Mouse (Mus musculus): ENCODE measurements around the gene Tlr9. TPM values are rescaled to one million over a fixed set of nuclear protein-coding genes. Genes with fewer than 3 reads are reported as not detected.
A peak's percentile ranks its signal among the peaks of the same experiment; 100 is the strongest.

The Tlr9 gene
- total RNA-seq, 2 experiments from 2014 or later, result 1.1 to 1.2 TPM

GRCm38 (mm10) chr9:106261491-106261890 lies 39.1 kb downstream of the Tlr9 start:
- no peak for DNase-seq (ENCODE audit: low spot score in 2 of 2)
- intact Hi-C loops (cut with DNase I), result no loop called here

GRCm38 (mm10) chr9:106262075-106262474 lies 39.7 kb downstream of the Tlr9 start:
- DNase-seq (ENCODE audit: low spot score in 2 of 2), result no peak
- intact Hi-C loops (cut with DNase I), result no loop called here

GRCm38 (mm10) chr9:106263381-106263924 lies 41.1 kb downstream of the Tlr9 start:
- DNase-seq (ENCODE audit: low spot score in 2 of 2), result no peak
- intact Hi-C loops (cut with DNase I), result no loop called here

GRCm38 (mm10) chr9:106265358-106266075 lies 43.1 kb downstream of the Tlr9 start:
- intact Hi-C loops (cut with DNase I), result no loop called here
- DNase-seq (ENCODE audit: low spot score in 2 of 2), result no peak

GRCm38 (mm10) chr9:106266936-106267657 lies 44.7 kb downstream of the Tlr9 start:
- DNase-seq (ENCODE audit: low spot score in 2 of 2), result no peak
- intact Hi-C loops (cut with DNase I), result no loop called here

- DNase-seq (ENCODE audit: low spot score in 2 of 2), result no peak
- intact Hi-C loops (cut with DNase I), result no loop called here
These were observed 46.0 kb downstream of the Tlr9 start for GRCm38 (mm10) chr9:106268421-106268820.

- intact Hi-C loops (cut with DNase I), result no loop called here
- no peak for DNase-seq (ENCODE audit: low spot score in 2 of 2)
These were observed 46.8 kb downstream of the Tlr9 start for GRCm38 (mm10) chr9:106269076-106269788.

- DNase-seq (ENCODE audit: low spot score in 2 of 2), result peak in 1 of 2 experiments; percentile 53
- intact Hi-C loops (cut with DNase I), result no loop called here
These were observed 47.5 kb downstream of the Tlr9 start for GRCm38 (mm10) chr9:106269879-106270278.

- intact Hi-C loops (cut with DNase I), result no loop called here
- DNase-seq (ENCODE audit: low spot score in 2 of 2), result no peak
These were observed 48.3 kb downstream of the Tlr9 start for GRCm38 (mm10) chr9:106270656-106271055.

GRCm38 (mm10) chr9:106272288-106272687 lies 49.9 kb downstream of the Tlr9 start:
- intact Hi-C loops (cut with DNase I), result no loop called here
- no peak for DNase-seq (ENCODE audit: low spot score in 2 of 2)

- intact Hi-C loops (cut with DNase I), result no loop called here
- DNase-seq (ENCODE audit: low spot score in 2 of 2), result no peak
These were observed 50.9 kb downstream of the Tlr9 start for GRCm38 (mm10) chr9:106273276-106273675.

- DNase-seq (ENCODE audit: low spot score in 2 of 2), result no peak
- intact Hi-C loops (cut with DNase I), result no loop called here
These were observed 51.4 kb downstream of the Tlr9 start for GRCm38 (mm10) chr9:106273791-106274190.

GRCm38 (mm10) chr9:106274652-106275180 lies 52.3 kb downstream of the Tlr9 start:
- intact Hi-C loops (cut with DNase I), result no loop called here
- DNase-seq (ENCODE audit: low spot score in 2 of 2), result no peak

GRCm38 (mm10) chr9:106275806-106276205 lies 53.4 kb downstream of the Tlr9 start:
- intact Hi-C loops (cut with DNase I), result no loop called here
- no peak for DNase-seq (ENCODE audit: low spot score in 2 of 2)

Small RNA genes within 50 kb of the gene (microRNA-seq; reads per million reads assigned to microRNA genes)
- gene Mirlet7g, result 66,158 to 75,382 reads per million in 2 experiments

Other genes with a start within 250 kb of the Tlr9 start
- 1 to 10 TPM; 1.8 to 2.7 TPM for gene Col6a4, start 125.8 kb upstream of the Tlr9 start, total RNA-seq (2021)
- 1 to 10 TPM; 3.3 to 5.3 TPM for gene Glyctk, start 64.5 kb upstream of the Tlr9 start, total RNA-seq (2021)
- 100 to 1,000 TPM; 136 to 141 TPM for gene Wdr82, start 51.7 kb upstream of the Tlr9 start, total RNA-seq (2021)
- gene Ppm1m, start 22.9 kb upstream of the Tlr9 start, total RNA-seq (2021), result 10 to 100 TPM; 18.0 to 24.7 TPM
- 10 to 100 TPM; 55.1 to 59.6 TPM for gene Twf2, start 19.5 kb upstream of the Tlr9 start, total RNA-seq (2021)
- 100 to 1,000 TPM; 135 to 144 TPM for gene Alas1, start 26.1 kb downstream of the Tlr9 start, total RNA-seq (2021)
- gene Poc1a, start 58.5 kb downstream of the Tlr9 start, total RNA-seq (2021), result 10 to 100 TPM; 17.2 to 18.9 TPM
- 100 to 1,000 TPM; 101 to 109 TPM for gene Dusp7, start 146.0 kb downstream of the Tlr9 start, total RNA-seq (2021)
- gene Rpl29, start 206.9 kb downstream of the Tlr9 start, total RNA-seq (2021), result 100 to 1,000 TPM; 289 to 302 TPM
- gene Acy1, start 215.7 kb downstream of the Tlr9 start, total RNA-seq (2021), result 10 to 100 TPM; 12.9 to 19.1 TPM
- gene Abhd14b, start 224.9 kb downstream of the Tlr9 start, total RNA-seq (2021), result 1 to 10 TPM; 8.3 to 9.7 TPM
- 10 to 100 TPM; 40.6 to 44.0 TPM for gene Abhd14a, start 225.1 kb downstream of the Tlr9 start, total RNA-seq (2021)
- gene Pcbp4, start 230.7 kb downstream of the Tlr9 start, total RNA-seq (2021), result 100 to 1,000 TPM; 161 to 166 TPM
- gene Gpr62, start 243.3 kb downstream of the Tlr9 start, total RNA-seq (2021), result 1 to 10 TPM; 7.7 to 8.6 TPM

All from left cerebral cortex, postnatal 25 days (tissue).